Mouse (Mus musculus) gastrocnemius, postnatal 4 days (tissue): ENCODE measurements around the gene Rab11fip4. TPM values are rescaled to one million over a fixed set of nuclear protein-coding genes. Genes with fewer than 3 reads are reported as not detected.

Experiments used
- DNase-seq, 2 experiments: peaks; one replicate each; pipeline ENCODE4 v3.0.0; 2021 to 2022; ENCODE audit warnings: low spot score in 2 of 2, mixed read lengths in 2 of 2
- total RNA-seq, 2 experiments: library from RNA; stranded (reverse); gene quantifications; 2 replicates each; pipeline ENCODE4 v1.2.3; 2021

The Rab11fip4 gene
- total RNA-seq, 2 experiments from 2014 or later, result 0.83 to 0.86 TPM

DNA sequence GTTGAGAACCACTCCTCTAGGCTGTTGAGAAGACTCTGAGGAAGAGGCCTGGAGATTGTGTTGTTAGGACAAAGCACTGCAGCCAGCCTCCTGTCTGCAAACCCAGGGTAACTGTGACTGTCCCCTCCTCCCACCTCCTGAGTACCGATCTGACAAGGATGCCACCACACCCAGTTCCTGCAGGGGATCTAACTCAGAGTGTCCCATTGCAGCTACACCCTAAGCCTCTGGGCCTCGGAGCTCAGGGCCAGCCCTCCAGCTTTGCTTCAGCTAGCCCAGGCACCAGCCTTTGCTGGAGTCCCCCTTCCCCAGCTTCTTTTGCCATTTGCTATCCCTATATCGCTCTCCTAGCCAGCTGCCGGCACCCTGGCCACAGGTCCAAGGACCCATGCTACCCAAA is 22.7 kb downstream of the Rab11fip4 start:
- DNase-seq, result no peak

DNA sequence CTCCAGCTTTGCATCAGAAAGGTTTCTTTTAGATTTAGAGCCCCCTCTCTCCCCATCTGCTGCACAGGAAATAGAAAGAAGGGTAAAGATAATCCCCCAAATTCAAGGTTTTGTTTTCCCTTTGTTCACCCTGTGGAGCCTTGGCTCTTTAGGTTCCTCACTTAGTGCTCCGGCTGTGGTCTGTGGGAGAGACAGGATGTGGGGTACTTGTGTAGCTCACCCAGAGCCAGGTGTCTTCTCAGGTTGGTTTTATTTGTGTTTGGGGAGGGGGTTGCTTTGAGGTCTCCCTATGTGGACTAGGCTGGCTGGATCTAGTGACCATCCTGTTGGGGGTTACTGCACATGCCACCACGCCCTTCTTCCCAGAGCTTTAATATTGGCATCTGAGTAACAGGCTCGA is 23.9 kb downstream of the Rab11fip4 start:
- no peak for DNase-seq

DNA sequence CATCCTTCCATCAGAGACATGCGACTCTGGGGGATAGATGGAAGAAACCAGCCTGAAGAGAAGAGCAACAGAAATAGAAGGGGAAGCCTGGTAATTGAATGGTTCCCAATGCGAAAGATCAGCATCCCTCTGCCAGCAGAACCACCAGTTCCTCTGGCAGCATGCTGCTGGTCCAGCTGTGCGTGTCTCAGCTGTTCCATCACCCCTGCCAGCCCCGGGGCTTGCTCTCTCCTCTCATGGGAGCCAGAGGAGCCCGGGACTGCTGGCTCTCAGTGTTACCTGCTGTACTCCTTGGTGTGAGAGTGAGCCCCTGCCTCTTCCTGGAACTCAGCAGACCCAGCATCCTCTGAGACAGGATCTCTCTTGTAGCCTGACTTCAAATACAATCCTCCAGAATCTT is 24.9 kb downstream of the Rab11fip4 start:
- no peak for DNase-seq

DNA sequence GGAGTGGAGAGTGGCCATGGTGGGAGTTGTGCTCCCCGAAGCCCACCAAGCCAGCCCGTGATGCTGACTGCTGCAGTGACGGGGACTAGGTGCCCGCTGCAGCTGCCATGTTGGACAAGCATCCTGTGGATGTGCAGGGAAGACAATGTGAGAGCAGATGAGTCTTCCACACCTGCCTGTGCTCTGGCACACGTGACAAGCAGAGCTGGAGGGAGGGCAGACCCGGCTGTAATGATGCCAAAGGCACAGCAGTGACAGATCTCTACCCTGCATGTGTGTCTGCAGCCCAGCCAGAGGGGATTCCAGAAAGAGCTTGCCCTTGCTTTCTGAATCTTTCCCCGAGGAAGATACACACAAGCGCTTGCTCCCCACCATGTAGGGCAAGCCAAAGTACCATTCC is 27.0 kb downstream of the Rab11fip4 start:
- DNase-seq, result no peak

DNA sequence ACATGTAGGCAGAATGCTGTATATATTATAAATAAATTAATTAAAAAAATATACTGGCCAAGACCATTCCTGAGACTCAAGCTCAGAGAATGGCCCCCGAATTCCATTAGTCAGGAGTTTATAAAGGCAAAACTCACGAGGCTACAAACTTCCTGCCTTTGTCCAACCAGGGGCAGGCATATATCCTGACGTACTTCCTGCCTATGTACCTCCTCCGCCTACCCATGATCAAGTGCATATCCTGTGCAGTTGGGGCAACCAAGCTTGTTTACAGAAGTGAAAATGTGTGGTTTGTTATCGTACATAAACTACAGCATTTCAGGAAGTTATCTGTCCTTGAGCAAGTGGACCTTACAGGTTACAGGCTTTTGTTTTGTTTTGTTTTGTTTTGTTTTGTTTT is 32.0 kb downstream of the Rab11fip4 start:
- DNase-seq, result no peak

DNA sequence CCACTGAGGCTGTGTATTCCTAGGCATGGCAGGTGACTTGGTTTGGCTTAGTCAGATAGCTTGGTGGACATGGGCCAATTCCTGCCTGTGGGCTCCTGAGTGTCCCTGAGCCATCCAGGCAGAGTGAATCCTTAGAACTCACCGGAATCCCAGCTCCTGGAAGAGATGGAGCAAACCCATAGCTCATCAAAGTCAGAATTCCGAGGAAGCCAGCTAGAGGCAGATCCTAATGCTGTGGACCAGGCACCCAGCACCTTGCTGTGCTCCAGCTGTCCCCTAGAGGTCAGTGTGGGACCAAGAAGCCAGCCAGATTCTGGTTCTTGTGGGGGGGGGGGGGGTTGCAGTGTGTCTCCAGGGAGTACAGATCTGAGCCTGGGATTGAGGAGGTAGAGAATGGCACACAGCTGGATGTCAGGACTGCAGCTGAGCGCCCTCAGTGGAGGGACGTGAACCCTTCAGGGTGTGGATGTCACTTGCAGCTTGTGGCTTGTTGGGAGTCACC is 33.8 kb downstream of the Rab11fip4 start:
- peak; percentile 48 to 61 for DNase-seq

DNA sequence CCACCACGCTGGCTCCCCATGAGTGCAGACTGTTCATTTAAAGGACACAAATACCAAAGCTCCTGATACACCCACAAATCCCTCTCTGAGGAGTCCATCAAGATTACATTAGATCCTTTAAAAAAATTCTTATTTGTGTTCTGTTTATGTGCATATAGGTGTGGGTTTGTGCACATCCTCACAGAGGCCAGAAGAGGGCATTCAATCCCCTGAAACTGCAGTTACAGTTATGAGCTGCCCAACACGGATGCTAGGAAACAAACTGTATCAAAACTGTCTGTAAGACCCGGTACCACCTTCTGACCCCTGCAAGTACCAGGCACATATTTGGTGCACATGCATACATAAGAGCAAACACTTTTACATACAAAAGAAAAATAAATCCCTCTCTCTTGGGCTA is 37.7 kb downstream of the Rab11fip4 start:
- DNase-seq, result no peak

DNA sequence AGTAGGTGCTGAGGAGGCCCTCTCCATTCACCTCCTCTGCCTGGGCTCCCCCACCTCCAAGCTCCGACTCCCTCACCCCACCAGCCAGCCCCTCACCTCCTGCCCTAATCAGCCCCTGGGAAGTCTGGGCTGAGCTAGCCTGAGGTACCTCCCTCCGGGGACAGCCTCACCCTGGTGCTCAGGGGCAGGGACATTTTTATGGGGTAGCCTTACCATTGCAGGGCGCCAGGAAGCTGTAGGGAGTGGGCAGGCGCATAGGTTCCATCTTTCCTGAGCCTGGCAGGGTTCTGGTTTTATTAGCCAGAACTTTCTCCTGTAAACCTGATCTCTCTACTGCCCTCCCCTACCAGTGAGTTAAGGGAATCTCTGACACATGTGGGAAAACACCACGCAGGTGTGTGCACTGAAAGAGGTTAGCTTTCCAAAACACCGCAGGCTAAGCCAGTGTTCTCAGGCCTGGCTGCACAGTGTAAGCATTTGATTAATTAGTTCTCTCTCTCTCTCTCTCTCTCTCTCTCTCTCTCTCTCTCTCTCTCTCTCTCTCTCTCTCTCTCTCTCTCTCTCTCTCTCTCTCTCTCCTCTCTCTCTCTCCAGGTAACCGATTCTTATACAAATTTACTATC is 38.9 kb downstream of the Rab11fip4 start:
- no peak for DNase-seq

DNA sequence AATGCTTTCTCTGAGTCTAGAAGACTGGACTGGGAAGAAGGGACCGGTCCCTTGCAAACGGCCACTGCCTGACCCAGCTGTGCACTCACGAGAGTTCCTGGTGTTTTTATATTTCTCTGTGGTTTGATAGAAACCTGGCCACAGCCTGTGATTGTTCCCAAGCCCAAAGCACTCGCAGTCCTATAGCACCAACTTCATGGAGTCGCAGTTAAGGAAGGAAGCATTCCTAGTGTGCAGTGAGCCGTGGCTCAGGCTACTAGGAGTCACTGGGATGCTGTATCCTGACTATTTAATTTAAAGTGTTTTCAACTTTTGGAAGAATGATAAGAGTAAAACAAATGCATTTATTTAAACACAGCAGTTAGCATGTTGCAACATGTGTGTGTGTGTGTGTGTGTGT is 39.5 kb downstream of the Rab11fip4 start:
- no peak for DNase-seq

DNA sequence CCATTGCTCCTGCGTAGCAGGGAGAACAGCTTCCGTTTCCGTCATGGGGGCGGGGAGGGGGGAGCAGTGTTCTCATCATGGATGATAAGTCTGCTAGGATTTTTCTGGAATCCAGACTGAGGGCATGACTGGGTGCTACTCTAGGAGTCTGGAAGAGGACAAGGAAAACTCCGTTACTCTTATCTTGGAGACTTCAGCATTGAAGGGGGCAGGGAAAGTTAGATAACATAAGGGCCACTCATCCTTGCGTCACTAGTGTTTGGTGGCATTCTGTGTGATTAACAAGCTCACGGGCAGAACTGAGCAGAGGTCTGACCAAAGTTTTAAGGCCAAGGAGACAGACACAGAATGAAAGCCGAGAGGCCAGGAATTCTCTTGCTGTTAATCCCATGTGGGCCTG is 42.4 kb downstream of the Rab11fip4 start:
- no peak for DNase-seq

DNA sequence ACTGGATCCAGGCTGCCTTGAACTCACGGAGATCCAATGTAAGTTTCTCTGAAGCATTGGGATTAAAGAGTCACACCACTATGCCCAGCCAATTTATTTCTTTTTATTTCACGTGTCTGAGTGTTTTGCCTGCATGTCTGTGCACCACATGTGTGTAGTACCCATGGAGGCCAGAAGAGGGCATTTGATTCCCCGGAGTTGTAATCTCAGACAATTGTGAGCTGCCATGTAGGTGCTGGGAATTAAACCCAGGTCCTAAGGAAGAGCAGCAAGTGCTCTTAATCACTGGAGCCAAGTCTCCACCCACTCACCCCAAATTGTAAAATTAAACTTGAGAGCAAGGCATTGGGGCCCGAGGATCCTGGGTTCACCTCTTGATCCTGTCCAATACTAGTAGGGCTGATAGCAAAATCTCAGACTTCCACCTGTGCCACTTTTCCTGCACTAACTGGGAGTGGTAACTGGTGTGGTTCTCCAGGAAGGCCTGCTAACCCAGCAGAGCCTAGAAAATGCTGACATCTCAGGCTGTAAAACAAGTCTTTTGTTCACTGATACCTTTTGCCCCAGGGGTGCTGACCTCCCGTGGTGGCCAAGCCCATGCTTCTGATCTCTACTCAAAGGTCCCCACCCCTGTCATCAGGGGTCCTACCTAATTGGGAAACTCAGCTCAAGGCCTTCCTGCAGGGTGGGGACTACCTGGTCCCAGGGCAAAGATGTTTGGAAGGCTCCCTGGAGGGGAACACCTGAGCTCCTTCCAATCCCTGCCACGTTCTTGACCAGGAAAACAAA is 44.8 kb downstream of the Rab11fip4 start:
- DNase-seq, result no peak

DNA sequence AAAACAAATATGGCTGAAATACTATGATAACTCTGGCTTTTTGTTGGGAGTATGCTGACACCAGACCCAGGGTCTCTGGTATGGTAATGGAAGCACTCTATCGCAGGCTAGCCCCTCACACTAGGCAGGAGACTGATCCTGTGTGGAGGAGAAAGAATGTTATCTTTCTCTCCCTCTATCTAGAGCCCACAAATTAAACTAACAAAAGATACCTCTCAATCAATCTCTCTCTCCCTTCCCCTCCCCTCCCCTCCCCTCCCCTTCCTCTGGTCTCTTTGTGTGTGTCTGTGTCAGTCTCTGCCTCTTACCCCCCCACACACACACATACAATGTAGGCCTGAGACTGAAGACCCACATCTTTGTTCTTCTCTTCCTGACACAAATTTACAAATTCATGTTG is 45.5 kb downstream of the Rab11fip4 start:
- no peak for DNase-seq

DNA sequence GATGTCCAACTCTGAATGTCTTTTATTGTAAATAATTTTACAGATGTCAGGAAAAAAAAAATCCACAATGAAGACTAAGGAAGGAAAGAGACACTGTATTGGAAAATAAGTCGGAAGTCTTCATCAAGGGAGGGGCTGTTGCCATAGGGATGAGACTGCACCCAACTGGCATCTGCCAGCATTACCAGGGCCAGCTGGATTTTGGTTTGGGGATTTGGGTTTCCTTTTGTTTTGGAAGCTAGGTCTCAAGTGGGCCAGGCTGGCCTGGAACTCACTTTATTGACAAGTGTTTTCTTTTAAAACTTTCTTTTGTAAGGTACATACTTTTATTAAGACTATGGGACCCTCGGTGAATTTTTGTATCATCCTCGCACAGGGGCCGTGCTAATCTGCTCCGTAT is 47.7 kb downstream of the Rab11fip4 start:
- DNase-seq, result no peak

DNA sequence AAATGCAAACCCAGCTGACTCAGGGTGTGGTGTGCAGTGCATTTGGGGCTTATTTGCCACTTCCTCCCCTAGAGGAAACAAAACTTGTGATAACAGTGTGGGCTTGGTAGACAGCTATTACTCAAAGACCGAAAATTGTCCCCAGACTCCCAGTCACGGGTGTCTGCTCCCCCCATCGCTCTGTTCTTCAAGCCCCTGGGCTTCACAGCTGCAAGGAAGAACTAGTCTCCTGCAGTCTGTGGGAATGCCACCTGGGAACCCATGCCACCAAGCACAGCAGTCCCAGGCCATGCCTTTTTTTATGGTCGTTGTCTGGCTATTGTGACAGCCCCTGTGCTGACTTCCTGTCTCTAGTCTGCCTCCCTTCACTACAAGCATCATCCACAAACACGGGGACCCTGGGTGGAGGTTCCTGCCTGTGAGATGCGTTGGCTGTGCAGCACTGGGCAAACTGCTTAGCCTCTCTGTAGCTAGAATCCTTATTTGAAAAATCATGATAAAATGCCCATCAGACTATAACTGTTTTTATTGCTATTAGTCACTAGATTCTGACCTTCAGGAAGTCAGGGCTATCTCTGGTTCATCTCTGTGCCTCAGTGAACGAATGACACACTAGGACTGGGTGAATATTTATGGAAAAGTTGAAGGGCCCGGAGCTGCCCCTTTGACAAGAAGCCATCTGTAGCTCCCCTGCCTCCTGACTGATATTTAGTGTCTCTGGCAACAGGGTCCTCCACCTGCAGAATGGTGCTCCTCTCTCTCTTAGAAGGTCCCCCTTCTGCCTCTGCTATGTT is 50.1 kb downstream of the Rab11fip4 start:
- no peak for DNase-seq

DNA sequence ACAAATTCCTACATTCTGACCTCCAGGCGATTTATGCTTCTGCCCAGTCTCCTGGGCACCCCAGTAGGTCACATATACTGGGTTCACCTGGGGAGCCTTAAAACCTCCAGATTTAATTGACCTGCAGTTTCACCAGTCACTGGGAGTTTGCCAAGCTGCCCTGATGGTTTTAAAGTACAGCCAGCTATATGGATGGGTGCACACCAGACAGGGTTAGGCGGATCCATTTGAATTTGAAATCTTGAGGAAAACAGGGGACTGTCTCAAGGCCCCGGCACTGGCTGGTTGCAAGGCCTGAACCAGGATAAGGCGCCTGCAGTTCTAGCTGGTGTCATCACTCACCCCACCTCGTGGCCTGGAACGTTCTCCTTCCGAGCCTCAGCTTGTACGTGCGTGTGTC is 52.7 kb downstream of the Rab11fip4 start:
- DNase-seq, result no peak

DNA sequence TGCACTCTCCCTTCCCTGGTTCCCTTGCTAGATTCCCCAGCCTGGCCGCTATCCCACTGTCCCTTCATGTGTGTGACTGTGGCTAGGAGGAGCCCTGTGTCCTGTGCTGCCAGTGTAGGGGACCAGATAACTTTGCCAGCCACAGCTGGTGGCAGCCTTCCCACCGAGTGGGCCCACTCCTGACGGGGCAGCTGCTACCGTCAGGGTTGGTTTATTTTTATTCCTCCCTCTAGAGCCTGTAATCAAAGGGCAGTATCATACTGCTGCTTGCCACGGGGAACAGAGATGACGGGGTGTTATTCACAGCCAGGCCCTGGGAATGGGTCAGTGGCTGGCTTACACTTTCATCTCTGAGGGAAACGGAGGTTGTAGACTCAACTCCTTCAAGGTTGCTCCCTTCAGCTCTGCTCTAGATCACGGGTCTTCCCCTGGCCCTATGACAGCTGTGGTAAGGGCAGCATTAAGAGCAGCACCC is 53.7 kb downstream of the Rab11fip4 start:
- DNase-seq, result peak in 1 of 2 experiments; percentile 58

DNA sequence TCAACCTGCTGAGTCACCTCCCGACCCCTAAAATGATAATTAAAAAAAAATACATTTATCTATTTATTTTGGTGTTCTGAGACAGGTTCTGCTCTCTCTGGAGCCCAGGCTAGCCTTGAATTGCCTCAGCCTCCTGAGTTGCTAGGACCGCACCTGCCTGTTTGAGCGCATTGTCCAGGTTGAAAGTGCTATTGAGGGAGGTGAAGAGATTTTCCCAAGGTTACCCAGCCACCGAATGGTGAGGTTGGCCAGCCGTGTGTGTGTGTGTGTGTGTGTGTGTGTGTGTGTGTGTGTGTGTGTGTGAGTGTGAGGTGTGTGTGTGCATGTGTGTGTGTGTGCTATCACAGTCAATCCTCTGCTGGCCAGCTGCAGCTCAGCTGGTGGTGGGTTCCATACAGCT is 55.0 kb downstream of the Rab11fip4 start:
- DNase-seq, result no peak

DNA sequence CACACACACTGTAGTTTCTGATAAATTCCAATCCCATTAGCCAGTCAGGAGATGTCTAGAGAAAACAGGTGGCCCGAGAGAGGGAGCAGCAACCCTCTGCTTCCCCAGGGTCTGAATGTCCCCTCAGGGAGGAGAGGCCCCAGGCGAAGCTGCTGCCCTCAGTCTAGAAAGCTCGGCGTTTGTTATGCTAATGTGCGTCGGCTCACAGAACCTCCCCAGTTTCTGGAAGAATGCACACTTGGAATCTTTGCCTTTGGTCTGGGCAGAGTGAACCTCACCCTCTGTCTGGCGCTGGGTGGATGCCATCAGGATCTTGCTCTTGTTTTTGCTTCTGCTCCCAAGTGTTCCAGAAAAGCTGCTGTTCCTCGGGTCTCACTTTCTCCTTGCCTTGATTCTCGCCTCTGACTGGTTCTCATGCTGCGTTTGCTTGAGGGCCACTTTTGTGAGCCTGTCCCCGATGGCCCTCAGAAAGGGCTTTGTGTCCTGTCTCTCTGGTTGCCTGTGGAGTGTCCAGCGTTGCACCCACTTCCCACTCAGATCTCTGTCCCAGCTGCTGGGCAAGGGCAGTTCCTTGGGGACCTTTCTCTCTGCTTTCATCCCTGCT is 55.6 kb downstream of the Rab11fip4 start:
- DNase-seq, result no peak

DNA sequence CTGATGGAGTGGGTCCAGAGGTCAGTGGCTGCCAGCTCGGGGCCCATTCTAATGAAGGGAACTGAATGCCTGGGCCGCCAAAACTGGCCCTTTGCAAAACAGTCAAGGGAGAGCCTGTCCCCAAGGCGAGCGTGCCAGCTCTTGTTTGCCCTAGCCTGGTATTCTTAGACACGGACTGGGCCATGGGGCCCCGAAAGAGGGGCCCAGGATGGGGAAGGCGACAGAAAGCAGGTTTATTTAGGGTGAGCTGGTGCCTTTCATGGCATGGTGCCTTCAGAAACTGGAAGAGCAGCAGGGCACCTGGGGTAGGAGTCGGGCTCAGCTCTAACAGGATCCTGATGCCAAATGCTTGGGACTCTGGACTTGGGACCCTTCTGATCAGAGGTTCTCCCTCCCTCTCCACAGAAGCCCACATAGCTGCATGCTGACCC is 56.1 kb downstream of the Rab11fip4 start:
- no peak for DNase-seq

DNA sequence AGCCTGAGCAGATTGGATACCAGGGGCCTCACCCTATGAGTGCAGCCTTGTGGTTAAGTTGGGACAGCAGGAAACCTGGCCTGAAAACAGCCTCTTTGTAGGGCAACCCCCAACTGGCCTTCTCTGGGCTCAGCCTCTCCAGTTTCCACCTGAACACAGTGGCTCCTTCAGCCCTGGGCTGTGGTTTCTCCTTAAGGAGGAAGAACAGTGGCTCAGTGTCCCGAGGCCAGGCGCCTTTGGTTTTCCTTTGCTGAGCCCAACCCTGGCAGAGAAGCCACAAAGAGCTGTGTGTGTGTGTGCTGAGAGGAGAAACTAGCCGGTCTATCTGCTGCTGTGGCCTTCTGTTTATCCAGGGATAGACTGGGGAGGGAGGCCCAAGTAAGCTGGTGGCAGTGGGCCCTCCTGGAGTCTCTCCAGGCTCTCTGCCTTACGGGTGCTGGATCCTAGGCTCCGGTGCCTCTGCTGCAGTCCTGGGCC is 59.4 kb downstream of the Rab11fip4 start:
- no peak for DNase-seq

DNA sequence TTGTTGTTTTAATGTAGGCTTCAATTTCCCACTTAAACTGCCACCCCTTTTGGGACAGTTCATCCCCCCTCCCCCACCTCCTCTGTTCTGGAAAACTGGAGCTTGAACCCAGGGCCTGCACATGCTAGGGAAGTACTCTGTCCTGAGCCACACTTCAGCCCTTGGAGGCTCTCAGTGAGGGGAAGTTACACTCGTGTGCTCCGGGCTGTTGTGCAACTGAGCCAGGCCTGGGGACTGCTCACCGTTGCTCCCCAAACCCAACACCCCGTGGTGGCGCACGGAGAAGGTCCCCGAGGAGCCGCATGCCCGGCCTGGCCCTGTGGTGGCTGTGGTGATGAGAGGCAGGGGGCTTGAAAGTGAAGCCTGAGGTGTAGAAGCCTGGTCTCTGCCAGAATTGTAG is 61.2 kb downstream of the Rab11fip4 start:
- no peak for DNase-seq
